Mouse (Mus musculus) ES-E14 (cell line): ENCODE measurements around the gene Ankfn1. TPM values are rescaled to one million over a fixed set of nuclear protein-coding genes. Genes with fewer than 3 reads are reported as not detected.

ENCODE experiments used
- DNase-seq: peaks from one replicate; pipeline ENCODE4 v3.0.0-alpha.2; 2013; ENCODE audit warnings: low read depth, low spot score
- H3K27ac ChIP-seq: 2 replicates; pipeline ENCODE4 v1.5.1; 2012; ENCODE audit warnings: low read depth, mild to moderate bottlenecking, low read length, moderate library complexity, mixed read lengths; ENCODE audit not compliant: poor library complexity, insufficient read depth, severe bottlenecking
- H3K36me3 ChIP-seq: 2 replicates; pipeline ENCODE4 v1.6.1; 2012; ENCODE audit warnings: mild to moderate bottlenecking, low read length, moderate library complexity, mixed read lengths; ENCODE audit not compliant: control insufficient read depth, poor library complexity, insufficient read depth, severe bottlenecking
- H3K4me1 ChIP-seq, 2 experiments: fragments of 150-350 bp in 1 of 2; sonication (generic) in 1 of 2; 2 replicates each; pipeline ENCODE4 v1.6.1; 2012; ENCODE audit warnings: low read length in 2 of 2, mild to moderate bottlenecking in 1 of 2, mixed read lengths in 1 of 2; ENCODE audit not compliant: control insufficient read depth in 2 of 2, insufficient read depth in 2 of 2, poor library complexity in 1 of 2
- H3K4me3 ChIP-seq, 2 experiments: fragments of 150-350 bp in 1 of 2; sonication (generic) in 1 of 2; 2 replicates each; pipeline ENCODE4 v1.5.1; 2012; ENCODE audit warnings: low read length in 2 of 2, low read depth in 1 of 2, mild to moderate bottlenecking in 1 of 2, mixed read lengths in 1 of 2; ENCODE audit not compliant: insufficient read depth in 1 of 2, poor library complexity in 1 of 2, severe bottlenecking in 1 of 2
- H3K9ac ChIP-seq: 2 replicates; pipeline ENCODE4 v1.6.1; 2012; ENCODE audit warnings: low read depth, mild to moderate bottlenecking, low read length, mixed read lengths; ENCODE audit not compliant: poor library complexity, insufficient read depth, severe bottlenecking
- H3K9me3 ChIP-seq: fragments of 150-350 bp; sonication (generic); 2 replicates; pipeline ENCODE4 v1.6.1; 2012; ENCODE audit warnings: low read depth, mild to moderate bottlenecking, low read length; ENCODE audit not compliant: control insufficient read depth, insufficient read depth
- CHD2 ChIP-seq: IDR thresholded peaks from 2 replicates; pipeline ENCODE4 v1.6.1; 2014; ENCODE audit warnings: mild to moderate bottlenecking, low read depth, low read length, inconsistent platforms
- HCFC1 ChIP-seq: IDR thresholded peaks from 2 replicates; pipeline ENCODE4 v1.6.1; 2012; ENCODE audit warnings: low read length, inconsistent platforms, borderline replicate concordance; ENCODE audit not compliant: insufficient read depth
- MAFK ChIP-seq: IDR thresholded peaks from 2 replicates; pipeline ENCODE4 v1.6.1; 2014; ENCODE audit warnings: mild to moderate bottlenecking, low read depth, low read length, inconsistent platforms; ENCODE audit not compliant: insufficient read depth
- ZC3H11A ChIP-seq: IDR thresholded peaks from 2 replicates; pipeline ENCODE4 v1.6.1; 2012; ENCODE audit warnings: low read depth, mild to moderate bottlenecking, inconsistent platforms, low read length, borderline replicate concordance
- ZNF384 ChIP-seq: IDR thresholded peaks from 2 replicates; pipeline ENCODE4 v1.6.1; 2012; ENCODE audit warnings: low read depth, low read length, inconsistent platforms
- in situ Hi-C, 2 experiments: fragments of 600-800 bp; cut with MboI; formaldehyde crosslinking; loops; one replicate each; pipeline ENCODE4 v1.15.1; 2025; ENCODE audit warnings: low sequenced_read_pairs in 2 of 2, inconsistent platforms in 1 of 2; ENCODE audit not compliant: unreplicated experiment in 2 of 2
- total RNA-seq: library from RNA; depleted of rRNA; stranded (reverse); fragments of 300-350 nt; gene quantifications from 2 replicates; pipeline ENCODE4 v1.2.3, GENCODE M21; 2012

The Ankfn1 gene
- total RNA-seq, 1 experiment = not detected

- Histone ChIP-seq H3K4me3 (no peak overlapping the region), H3K9me3 (no peaks in the 10 kb centered on the region), H3K4me1 (no peaks in the 10 kb centered on the region), H3K27ac (no peak overlapping the region), H3K36me3 (no peaks in the 10 kb centered on the region), H3K9ac (no peak overlapping the region)
- no peak for DNase-seq
- in situ Hi-C loops = no loop called here
- TF ChIP-seq CHD2 (no peak), HCFC1 (no peak), ZNF384 (no peak), MAFK (no peak), ZC3H11A (no peak)
These were observed 104.9 kb downstream of the Ankfn1 start for GRCm38 (mm10) chr11:89672510-89673085.

GRCm38 (mm10) chr11:89665170-89665880 is 112.1 kb downstream of the Ankfn1 start:
- H3K9me3 ChIP-seq = no peaks in the 10 kb centered on the region
- no peaks in the 10 kb centered on the region for H3K4me1 ChIP-seq
- no peak overlapping the region for H3K4me3 ChIP-seq
- no peak overlapping the region for H3K9ac ChIP-seq
- TF ChIP-seq CHD2 (no peak), ZC3H11A (no peak), ZNF384 (no peak), HCFC1 (no peak), MAFK (no peak)
- no peaks in the 10 kb centered on the region for H3K36me3 ChIP-seq
- DNase-seq = no peak
- no peak overlapping the region for H3K27ac ChIP-seq
- in situ Hi-C loops = no loop called here

DNA sequence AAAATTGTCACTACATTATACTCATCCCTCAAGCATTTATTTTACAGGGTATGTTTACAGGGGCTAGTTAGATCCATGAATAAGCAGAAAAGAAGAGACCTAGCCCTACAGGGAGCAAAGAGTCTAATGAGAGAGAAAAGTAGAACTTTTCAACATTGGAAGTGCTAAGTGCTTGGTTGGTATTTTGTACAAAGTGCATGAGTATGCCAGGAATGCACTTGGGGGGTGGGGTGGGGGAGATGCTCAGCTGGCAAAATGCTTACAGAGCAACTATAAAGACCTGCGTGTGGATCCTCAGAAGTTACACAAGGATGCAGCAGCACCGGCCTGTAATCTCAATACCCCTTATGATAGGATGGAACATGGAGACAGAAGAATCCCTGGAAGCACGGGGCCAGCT is 118.4 kb downstream of the Ankfn1 start:
- H3K36me3 ChIP-seq = no peaks in the 10 kb centered on the region
- no peak overlapping the region for H3K27ac ChIP-seq
- no peak overlapping the region for H3K4me3 ChIP-seq
- no peak overlapping the region for H3K9ac ChIP-seq
- no peaks in the 10 kb centered on the region for H3K9me3 ChIP-seq
- in situ Hi-C loops = no loop called here
- peaks cover 0 to 3% of the 10 kb centered on the region in 2 experiments; a peak in 2 of 4 replicates for H3K4me1 ChIP-seq
- DNase-seq = no peak
- TF ChIP-seq ZC3H11A = no peak
- no peak for TF ChIP-seq CHD2
- no peak for TF ChIP-seq HCFC1
- TF ChIP-seq MAFK = no peak
- TF ChIP-seq ZNF384 = no peak

- no peaks in the 10 kb centered on the region for H3K36me3 ChIP-seq
- peaks cover 0 to 3% of the 10 kb centered on the region in 2 experiments; a peak in 2 of 4 replicates for H3K4me1 ChIP-seq
- H3K9ac ChIP-seq = no peak overlapping the region
- no peak overlapping the region for H3K27ac ChIP-seq
- DNase-seq = no peak
- in situ Hi-C loops = no loop called here
- no peak for TF ChIP-seq HCFC1
- H3K9me3 ChIP-seq = no peaks in the 10 kb centered on the region
- no peak overlapping the region for H3K4me3 ChIP-seq
These were observed 120.9 kb downstream of the Ankfn1 start for GRCm38 (mm10) chr11:89656556-89656955.
